In genomic region chr3:32581911-32582310, GRCm38 (mm10) we compare ENCODE assay signal across 25 mouse cellular contexts.
"Had no signal": no experiment of that assay in that cellular context is flagged by ENCODE, and none has a peak within 500 bp of the region (broad histone marks: within the 10 kb centered on the region; RNA-seq: fewer than 3 reads in every experiment).

No protein-coding gene starts in this region.

- H3K9ac ChIP-seq: heart, embryonic 12.5 days; hindbrain, embryonic 13.5 days; hindbrain, embryonic 15.5 days; kidney, embryonic 15.5 days; limb, embryonic 13.5 days; limb, embryonic 15.5 days; liver, embryonic 12.5 days had no signal

- H3K27ac ChIP-seq: gastrocnemius, adult 2 months; heart, embryonic 10.5 days; hindbrain, embryonic 13.5 days; hindbrain, embryonic 15.5 days; hindbrain, postnatal 0 days; kidney, embryonic 15.5 days; kidney, postnatal 0 days; limb, embryonic 13.5 days; limb, embryonic 15.5 days; liver, embryonic 12.5 days had no signal

- H3K4me1 ChIP-seq: heart, embryonic 10.5 days; hindbrain, embryonic 13.5 days; hindbrain, embryonic 15.5 days; kidney, embryonic 15.5 days; limb, embryonic 13.5 days; limb, embryonic 15.5 days; liver, embryonic 12.5 days had no signal

- H3K27me3 ChIP-seq: heart, embryonic 12.5 days; hindbrain, embryonic 13.5 days; hindbrain, embryonic 15.5 days; kidney, embryonic 15.5 days; limb, embryonic 13.5 days; limb, embryonic 15.5 days; liver, embryonic 12.5 days had no signal

- H3K9me3 ChIP-seq: heart, embryonic 10.5 days; heart, embryonic 12.5 days; hindbrain, embryonic 13.5 days; hindbrain, embryonic 15.5 days; kidney, embryonic 15.5 days; limb, embryonic 13.5 days; limb, embryonic 15.5 days; liver, embryonic 12.5 days had no signal

- DNase-seq: gastrocnemius, adult 2 months; gastrocnemius, postnatal 10 days; gastrocnemius, postnatal 25 days; heart, adult 18-20 months; heart, postnatal 10 days; heart, postnatal 4 days; kidney, adult 11 months; kidney, adult 2 months; kidney, adult 9 months; kidney, postnatal 14 days; kidney, postnatal 36 days; layer of hippocampus, adult 9-11 months; layer of hippocampus, postnatal 36 days; left cerebral cortex, postnatal 4 days had no signal

- ATAC-seq: hindbrain, postnatal 0 days; intestine, embryonic 16.5 days; liver, embryonic 12.5 days had no signal

- H3K4me2 ChIP-seq: heart, embryonic 12.5 days; hindbrain, embryonic 13.5 days; hindbrain, embryonic 15.5 days; kidney, embryonic 15.5 days; limb, embryonic 13.5 days; limb, embryonic 15.5 days; liver, embryonic 12.5 days had no signal

- H3K4me3 ChIP-seq: gastrocnemius, adult 2 months; heart, embryonic 10.5 days; heart, embryonic 12.5 days; hindbrain, embryonic 13.5 days; hindbrain, embryonic 15.5 days; kidney, embryonic 15.5 days; limb, embryonic 13.5 days; limb, embryonic 15.5 days; liver, embryonic 12.5 days had no signal
